Mouse (Mus musculus): ENCODE data around the gene Serhl. TPM values are rescaled to one million over a fixed set of nuclear protein-coding genes. Genes with fewer than 3 reads are reported as not detected.
A peak's percentile ranks its signal among the peaks of the same experiment; 100 is the strongest.
"Not testable (repeated sequence)": the region's sequence is repeated elsewhere in the genome, so short reads cannot be mapped to it uniquely, and the experiment has no call there.

Serhl gene
- polyA plus RNA-seq, 1 experiment from 2014 or later, result 54.2 TPM

GRCm38 (mm10) chr15:83059233-83059660 is 30.1 kb upstream of the Serhl start:
- H3K4me1 ChIP-seq, result peaks cover 6% of the 10 kb centered on the region
- H3K9ac ChIP-seq, result no peak overlapping the region
- H3K27me3 ChIP-seq (replicated peaks), result no peaks in the 10 kb centered on the region
- no peak overlapping the region for H3K27ac ChIP-seq
- no peaks in the 10 kb centered on the region for H3K9me3 ChIP-seq
- H3K36me3 ChIP-seq, result no peaks in the 10 kb centered on the region
- no peak overlapping the region for H3K4me2 ChIP-seq
- ATAC-seq (ENCODE audit: insufficient read depth, low FRiP score, low read depth), result no peak
- 48% methylated on average over 5 of the region's 5 CpGs for WGBS
- H3K4me3 ChIP-seq (replicated peaks), result no peak overlapping the region

- H3K9ac ChIP-seq, result no peak overlapping the region
- H3K4me3 ChIP-seq (replicated peaks), result no peak overlapping the region
- 11% methylated on average over 5 of the region's 5 CpGs for WGBS
- no peaks in the 10 kb centered on the region for H3K36me3 ChIP-seq
- peaks cover 2% of the 10 kb centered on the region for H3K4me1 ChIP-seq
- H3K27me3 ChIP-seq (replicated peaks), result no peaks in the 10 kb centered on the region
- H3K27ac ChIP-seq, result no peak overlapping the region
- H3K4me2 ChIP-seq, result no peak overlapping the region
- no peaks in the 10 kb centered on the region for H3K9me3 ChIP-seq
- 0 out of 2 replicates have a peak, but pooled peaks have one; percentile 47 for ATAC-seq (ENCODE audit: insufficient read depth, low FRiP score, low read depth)
These were observed 27.6 kb upstream of the Serhl start for GRCm38 (mm10) chr15:83061689-83062088.

GRCm38 (mm10) chr15:83062582-83062981 is 26.7 kb upstream of the Serhl start:
- H3K4me3 ChIP-seq (replicated peaks); H3K4me1 ChIP-seq; H3K27ac ChIP-seq; H3K4me2 ChIP-seq; H3K9ac ChIP-seq; H3K36me3 ChIP-seq; H3K9me3 ChIP-seq; ATAC-seq (ENCODE audit: insufficient read depth, low FRiP score, low read depth); H3K27me3 ChIP-seq (replicated peaks): not testable (repeated sequence)
- 85% methylated on average over 2 of the region's 2 CpGs for WGBS

- Histone ChIP-seq H3K9ac (no peak overlapping the region), H3K4me3 (replicated peaks) (no peak overlapping the region), H3K4me2 (no peak overlapping the region), H3K36me3 (no peaks in the 10 kb centered on the region), H3K27me3 (replicated peaks) (no peaks in the 10 kb centered on the region), H3K9me3 (no peaks in the 10 kb centered on the region), H3K4me1 (no peaks in the 10 kb centered on the region), H3K27ac (no peak overlapping the region)
- whole genome bisulfite sequencing, result 60% methylated on average over 4 of the region's 4 CpGs
- ATAC-seq (ENCODE audit: insufficient read depth, low FRiP score, low read depth), result no peak
These were observed 23.8 kb upstream of the Serhl start for GRCm38 (mm10) chr15:83065543-83065942.

GRCm38 (mm10) chr15:83068270-83068669 is 21.0 kb upstream of the Serhl start:
- ATAC-seq (ENCODE audit: insufficient read depth, low FRiP score, low read depth), result no peak
- 92% methylated on average over 5 of the region's 5 CpGs for WGBS
- Histone ChIP-seq H3K27me3 (replicated peaks) (no peaks in the 10 kb centered on the region), H3K36me3 (no peaks in the 10 kb centered on the region), H3K4me1 (no peaks in the 10 kb centered on the region), H3K4me2 (no peak overlapping the region), H3K4me3 (replicated peaks) (no peak overlapping the region), H3K9me3 (no peaks in the 10 kb centered on the region), H3K27ac (no peak overlapping the region), H3K9ac (no peak overlapping the region)

- Histone ChIP-seq H3K27me3 (replicated peaks) (no peaks in the 10 kb centered on the region), H3K4me1 (no peaks in the 10 kb centered on the region), H3K36me3 (no peaks in the 10 kb centered on the region), H3K27ac (no peak overlapping the region), H3K4me2 (no peak overlapping the region), H3K9me3 (no peaks in the 10 kb centered on the region), H3K4me3 (replicated peaks) (no peak overlapping the region), H3K9ac (no peak overlapping the region)
- no peak for ATAC-seq (ENCODE audit: insufficient read depth, low FRiP score, low read depth)
- WGBS, result 29% methylated on average over 3 of the region's 3 CpGs
These were observed 18.4 kb upstream of the Serhl start for GRCm38 (mm10) chr15:83070942-83071341.

- Histone ChIP-seq H3K36me3 (no peaks in the 10 kb centered on the region), H3K4me3 (replicated peaks) (no peak overlapping the region), H3K4me1 (no peaks in the 10 kb centered on the region), H3K9ac (no peak overlapping the region), H3K4me2 (no peak overlapping the region), H3K27me3 (replicated peaks) (peaks cover 6% of the 10 kb centered on the region; the same call in 1 of the 2 replicates), H3K9me3 (no peaks in the 10 kb centered on the region), H3K27ac (no peak overlapping the region)
- no peak for ATAC-seq (ENCODE audit: insufficient read depth, low FRiP score, low read depth)
- WGBS, result 84% methylated on average over 5 of the region's 5 CpGs
These were observed 17.6 kb upstream of the Serhl start for GRCm38 (mm10) chr15:83071752-83072151.

GRCm38 (mm10) chr15:83074179-83074578 is 15.1 kb upstream of the Serhl start:
- H3K9me3 ChIP-seq, result no peaks in the 10 kb centered on the region
- no peak overlapping the region for H3K9ac ChIP-seq
- ATAC-seq (ENCODE audit: insufficient read depth, low FRiP score, low read depth), result no peak
- H3K36me3 ChIP-seq, result no peaks in the 10 kb centered on the region
- H3K27me3 ChIP-seq (replicated peaks), result peaks cover 6% of the 10 kb centered on the region; the same call in 1 of the 2 replicates
- H3K4me1 ChIP-seq, result no peaks in the 10 kb centered on the region
- H3K4me2 ChIP-seq, result no peak overlapping the region
- no peak overlapping the region for H3K4me3 ChIP-seq (replicated peaks)
- WGBS, result 77% methylated on average over 4 of the region's 4 CpGs
- H3K27ac ChIP-seq, result no peak overlapping the region

- no peaks in the 10 kb centered on the region for H3K9me3 ChIP-seq
- H3K36me3 ChIP-seq, result no peaks in the 10 kb centered on the region
- H3K4me2 ChIP-seq, result peak overlapping the region; percentile 30
- no peak overlapping the region for H3K4me3 ChIP-seq (replicated peaks)
- H3K27ac ChIP-seq, result no peak overlapping the region
- no peaks in the 10 kb centered on the region for H3K4me1 ChIP-seq
- H3K27me3 ChIP-seq (replicated peaks), result peaks cover 6% of the 10 kb centered on the region; the same call in 1 of the 2 replicates
- H3K9ac ChIP-seq, result no peak overlapping the region
- WGBS, result 40% methylated on average over 27 of the region's 27 CpGs
- no peak for ATAC-seq (ENCODE audit: insufficient read depth, low FRiP score, low read depth)
These were observed 13.4 kb upstream of the Serhl start for GRCm38 (mm10) chr15:83075607-83076525.

- Histone ChIP-seq H3K4me1 (no peaks in the 10 kb centered on the region), H3K27me3 (replicated peaks) (no peaks in the 10 kb centered on the region), H3K4me2 (no peak overlapping the region), H3K36me3 (no peaks in the 10 kb centered on the region), H3K27ac (no peak overlapping the region), H3K4me3 (replicated peaks) (no peak overlapping the region), H3K9me3 (no peaks in the 10 kb centered on the region), H3K9ac (no peak overlapping the region)
- ATAC-seq (ENCODE audit: insufficient read depth, low FRiP score, low read depth), result no peak
- WGBS, result 67% methylated on average over 5 of the region's 5 CpGs
These were observed 5.8 kb upstream of the Serhl start for GRCm38 (mm10) chr15:83083530-83083929.

- H3K9me3 ChIP-seq, result no peaks in the 10 kb centered on the region
- H3K27me3 ChIP-seq (replicated peaks), result 0 out of 2 replicates have a peak, but pooled peaks cover 3% of the 10 kb centered on the region
- no peaks in the 10 kb centered on the region for H3K36me3 ChIP-seq
- H3K4me3 ChIP-seq (replicated peaks), result no peak overlapping the region
- H3K9ac ChIP-seq, result no peak overlapping the region
- ATAC-seq (ENCODE audit: insufficient read depth, low FRiP score, low read depth), result no peak
- H3K4me2 ChIP-seq, result no peak overlapping the region
- 69% methylated on average over 13 of the region's 13 CpGs for WGBS
- H3K27ac ChIP-seq, result no peak overlapping the region
- peaks cover 4% of the 10 kb centered on the region; the same call in 1 of the 2 replicates for H3K4me1 ChIP-seq
These were observed 5.2 kb upstream of the Serhl start for GRCm38 (mm10) chr15:83084022-83084640.

GRCm38 (mm10) chr15:83085901-83086300 is 3.4 kb upstream of the Serhl start:
- Histone ChIP-seq H3K4me2 (no peak overlapping the region), H3K27me3 (replicated peaks) (0 out of 2 replicates have a peak, but pooled peaks cover 11% of the 10 kb centered on the region), H3K4me3 (replicated peaks) (no peak overlapping the region), H3K9me3 (no peaks in the 10 kb centered on the region), H3K9ac (no peak overlapping the region), H3K36me3 (no peaks in the 10 kb centered on the region), H3K27ac (no peak overlapping the region), H3K4me1 (peaks cover 8% of the 10 kb centered on the region; the same call in 1 of the 2 replicates)
- 33% methylated on average over 7 of the region's 7 CpGs for WGBS
- no peak for ATAC-seq (ENCODE audit: insufficient read depth, low FRiP score, low read depth)

All from stomach, embryonic 15.5 days (tissue).